Mouse (Mus musculus) natural killer cell, adult 2 months (primary cell): ENCODE data around the gene Jdp2.
"Not testable (repeated sequence)": the region's sequence is repeated elsewhere in the genome, so short reads cannot be mapped to it uniquely, and the experiment has no call there.

ENCODE experiments used
- DNase-seq, 2 experiments: peaks; one replicate each; pipeline ENCODE4 v3.0.0; 2022; ENCODE audit warnings: low spot score in 2 of 2

Gene Jdp2

DNA sequence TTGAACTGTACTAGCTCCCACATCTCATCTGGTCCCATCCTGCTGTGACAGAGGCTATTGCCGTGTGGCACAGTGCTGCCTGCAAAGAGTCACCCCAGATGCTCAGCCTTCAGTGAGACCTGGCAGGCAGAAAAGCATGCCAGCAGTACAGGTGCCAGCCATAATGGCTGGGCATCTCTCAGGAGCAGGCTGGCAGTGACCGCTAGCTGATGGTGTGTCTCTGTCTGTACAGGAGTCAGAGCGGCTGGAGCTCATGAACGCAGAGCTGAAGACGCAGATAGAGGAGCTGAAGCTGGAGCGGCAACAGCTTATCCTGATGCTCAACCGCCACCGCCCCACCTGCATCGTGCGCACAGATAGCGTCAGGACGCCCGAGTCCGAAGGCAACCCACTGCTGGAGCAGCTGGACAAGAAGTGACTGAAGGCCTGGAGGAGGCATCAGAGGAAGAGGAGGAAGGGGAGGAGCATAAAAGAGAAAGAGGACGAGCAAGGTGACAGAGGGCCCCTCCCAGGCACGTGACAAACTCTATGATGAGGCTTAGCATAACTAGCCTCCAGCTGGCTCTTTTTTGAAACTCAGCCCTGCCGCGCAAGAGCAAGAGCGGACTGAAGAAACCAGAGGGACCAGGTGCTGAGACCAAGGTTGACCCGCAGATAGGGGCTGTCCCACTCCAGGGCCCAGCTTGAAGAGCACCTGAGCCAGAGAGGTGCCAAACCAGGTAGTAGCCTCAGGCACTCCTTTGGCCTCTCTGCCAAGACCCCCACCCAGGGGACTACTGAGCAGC, 39.9 kb downstream of the Jdp2 start:
- DNase-seq = no peak

DNA sequence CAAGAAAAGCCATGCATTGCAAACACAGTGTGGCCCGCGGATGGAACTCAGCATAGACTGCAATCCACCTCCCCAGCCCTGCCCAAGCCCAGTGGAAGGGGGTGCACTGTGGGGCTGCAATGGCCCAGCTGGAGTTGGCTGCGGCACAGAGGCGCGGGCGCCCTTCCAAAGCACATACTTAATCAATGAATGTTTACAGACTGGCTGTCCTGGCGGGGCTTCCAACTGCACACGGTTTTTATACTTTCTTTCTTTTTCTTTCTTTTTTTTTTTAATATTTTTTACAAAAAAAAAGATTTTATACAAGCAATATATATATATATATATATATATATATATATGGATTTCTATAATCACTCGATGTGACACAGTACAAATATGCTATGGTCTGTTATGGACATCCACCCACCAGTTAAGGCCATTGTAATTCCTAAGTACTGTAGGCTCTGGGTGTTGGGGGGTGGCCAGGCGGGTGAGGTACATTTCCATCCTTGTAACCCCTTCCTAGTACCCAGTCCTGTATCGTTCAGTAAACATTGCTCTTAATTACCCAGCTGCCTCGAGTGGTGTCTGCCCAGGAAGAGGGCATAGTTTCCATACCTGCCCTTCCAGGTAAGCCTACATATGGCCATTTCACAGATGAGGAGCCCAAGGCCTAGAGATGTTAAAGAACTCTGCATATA, 40.6 kb downstream of the Jdp2 start:
- no peak for DNase-seq

DNA sequence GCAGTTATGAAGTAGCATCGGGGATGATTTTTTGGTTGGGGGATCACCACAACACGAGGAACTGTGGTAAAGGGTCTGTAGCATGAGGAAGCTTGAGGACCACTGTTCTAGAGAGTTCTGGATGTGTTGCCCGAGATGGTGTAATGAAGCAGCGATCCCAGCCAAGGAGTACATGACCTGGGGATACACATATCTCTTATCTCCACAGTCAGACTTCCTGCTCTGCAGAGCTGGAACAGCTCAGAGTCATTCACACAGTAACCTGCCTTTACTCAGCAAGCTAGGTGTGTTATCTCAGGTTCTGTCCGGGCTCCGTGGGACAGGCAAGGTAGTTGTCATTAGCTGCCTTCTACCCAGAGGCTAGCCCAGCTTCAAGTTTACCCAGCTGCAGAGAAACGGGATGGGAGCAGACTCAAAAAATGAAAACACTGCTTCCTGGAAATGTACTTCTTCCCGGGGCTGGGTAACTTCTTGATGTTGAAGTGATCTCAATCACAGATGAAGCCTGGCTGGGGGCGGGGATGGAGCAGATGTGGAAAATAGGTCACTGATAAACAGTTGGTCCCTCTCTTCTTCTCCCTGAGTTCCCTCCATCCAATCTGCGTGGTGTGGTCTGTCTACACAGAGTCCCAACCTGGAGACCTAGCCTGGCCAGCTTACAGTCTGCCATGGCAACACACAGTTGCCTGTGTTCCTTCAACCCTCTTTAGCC, 42.2 kb downstream of the Jdp2 start:
- no peak for DNase-seq

DNA sequence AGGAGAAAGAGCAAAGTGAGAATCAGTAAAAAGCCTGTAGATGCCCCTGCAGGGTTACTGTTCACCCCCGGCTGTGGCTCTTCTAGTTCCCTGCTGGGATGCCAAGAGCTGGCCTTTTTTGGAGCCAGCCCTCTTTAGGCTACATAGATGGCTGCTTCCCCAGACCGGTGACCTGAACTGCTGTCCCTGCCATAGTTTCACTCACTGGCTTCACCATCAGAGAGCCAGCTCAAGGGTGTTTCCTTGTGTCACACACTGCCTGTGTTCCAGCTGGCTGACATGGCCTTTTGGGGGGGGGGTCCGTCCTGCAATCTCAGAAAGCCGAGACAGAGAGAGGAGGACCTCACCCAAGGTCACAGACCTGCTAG, 42.7 kb downstream of the Jdp2 start:
- no peak for DNase-seq

DNA sequence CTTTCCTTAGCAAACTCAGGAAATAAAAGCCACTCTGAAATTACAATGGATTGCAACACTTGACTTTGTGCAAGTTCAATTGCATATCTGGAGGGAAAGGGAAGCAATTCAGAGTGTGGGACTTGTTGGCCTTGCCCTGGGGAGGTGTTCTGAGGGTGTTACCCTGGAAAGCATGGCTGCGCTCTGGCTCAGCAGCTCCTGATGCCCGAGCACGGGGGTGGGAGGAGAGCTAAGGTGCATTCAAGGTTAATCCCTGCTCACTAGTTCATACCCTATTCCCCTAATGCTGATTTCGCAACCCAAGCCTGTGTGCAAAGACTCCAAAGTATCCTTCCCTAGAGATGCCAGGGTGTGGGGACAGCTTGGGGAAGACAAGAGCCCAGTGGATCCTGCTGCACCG, 44.9 kb downstream of the Jdp2 start:
- DNase-seq = no peak

DNA sequence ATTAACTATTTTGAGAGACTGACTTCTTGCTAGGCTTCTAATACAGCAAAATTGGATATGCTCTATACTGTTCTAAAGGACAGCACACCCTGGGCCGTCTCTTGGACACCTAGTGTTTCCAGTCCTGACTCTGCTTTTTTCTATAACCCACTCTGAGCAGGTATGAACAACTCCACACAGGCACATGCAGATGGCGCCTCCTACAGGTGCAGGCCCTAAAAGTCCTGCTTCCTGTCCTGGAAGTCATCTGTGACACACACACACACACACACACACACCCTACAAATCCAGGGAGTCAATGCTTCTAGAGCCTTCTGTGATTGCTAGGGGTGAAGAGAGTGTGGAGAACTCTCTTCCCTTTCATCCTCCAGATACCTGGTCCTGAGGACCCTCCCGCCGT, 46.8 kb downstream of the Jdp2 start:
- peak; percentile 27 to 43 for DNase-seq

DNA sequence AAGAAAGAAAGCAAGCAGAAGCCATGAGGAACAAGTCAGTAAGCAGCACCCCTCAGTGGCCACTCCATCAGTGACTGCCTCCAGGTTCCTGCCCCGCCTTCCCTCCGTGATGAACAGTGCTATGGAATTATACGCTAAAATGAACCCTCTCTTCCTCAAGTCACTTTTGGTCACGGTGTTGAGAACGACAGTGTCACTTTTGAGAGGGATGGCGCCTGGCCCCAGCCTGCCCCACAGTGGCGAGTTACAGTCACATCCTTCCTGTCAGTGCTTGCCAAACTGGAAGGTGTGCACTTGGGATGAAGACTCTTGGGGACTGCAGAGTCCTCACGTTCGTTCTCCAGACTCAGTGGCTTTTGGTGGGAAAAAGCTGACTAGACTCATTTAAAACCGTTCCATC, 48.5 kb downstream of the Jdp2 start:
- DNase-seq = peak in 1 of 2 experiments; percentile 14

DNA sequence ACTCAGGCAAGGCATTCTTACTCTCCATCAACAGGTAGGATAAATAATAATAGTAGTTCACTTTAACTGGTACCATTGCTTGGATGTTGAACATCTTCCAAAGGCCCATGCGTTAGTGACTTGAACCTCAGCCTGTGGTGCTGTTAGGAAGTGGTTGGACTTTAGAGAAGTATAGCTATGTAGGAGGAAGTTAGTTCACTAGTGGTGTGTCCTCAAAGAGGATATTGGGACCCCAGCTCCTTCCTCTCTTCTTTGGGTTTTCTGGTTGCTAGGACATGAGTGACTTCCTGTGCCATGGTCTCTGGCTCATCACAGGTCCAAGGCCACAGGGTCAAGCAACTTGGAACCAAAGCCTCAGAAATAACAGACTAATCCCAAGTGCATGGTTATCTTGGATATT, 49.1 kb downstream of the Jdp2 start:
- DNase-seq = no peak

DNA sequence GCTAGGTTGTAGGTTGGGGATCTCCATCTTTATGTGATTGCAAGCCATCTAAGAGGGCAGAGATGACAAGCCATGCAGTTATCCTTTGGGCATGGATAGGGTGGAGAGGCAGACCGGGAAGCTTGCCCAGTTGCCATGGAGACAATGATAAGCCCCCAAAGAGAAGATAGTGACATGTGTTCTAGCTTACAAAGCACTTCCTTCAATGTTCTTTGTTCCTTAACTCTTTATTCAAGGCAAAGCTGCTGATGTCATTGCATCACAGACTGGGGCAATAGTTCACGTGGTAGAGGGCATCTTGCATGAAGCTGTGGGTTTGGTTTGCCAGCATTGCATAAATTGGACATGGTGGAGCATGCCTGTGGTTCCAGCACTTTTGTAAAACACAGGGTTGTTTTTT, 60.5 kb downstream of the Jdp2 start:
- DNase-seq = no peak

DNA sequence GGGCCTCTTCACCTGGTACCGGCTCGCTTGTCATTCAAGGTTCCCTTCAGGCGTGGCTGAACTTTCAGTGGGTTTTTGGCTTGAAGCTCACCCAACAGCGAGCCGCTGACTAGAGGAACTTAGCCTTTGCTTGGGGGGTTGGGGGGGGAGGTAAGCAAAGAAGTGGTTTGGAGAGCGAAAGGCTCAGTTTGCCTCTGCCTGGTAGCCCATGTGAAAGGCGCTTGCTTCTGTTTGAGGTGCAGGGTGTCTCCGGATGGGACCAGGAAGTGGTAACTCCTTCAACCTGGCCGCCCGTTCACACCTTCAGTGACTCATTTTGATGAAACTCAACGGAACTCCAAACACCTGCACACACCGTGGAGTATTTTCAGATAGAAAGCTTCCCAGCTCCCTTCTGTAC, 62.0 kb downstream of the Jdp2 start:
- DNase-seq = peak; percentile 51 to 58

DNA sequence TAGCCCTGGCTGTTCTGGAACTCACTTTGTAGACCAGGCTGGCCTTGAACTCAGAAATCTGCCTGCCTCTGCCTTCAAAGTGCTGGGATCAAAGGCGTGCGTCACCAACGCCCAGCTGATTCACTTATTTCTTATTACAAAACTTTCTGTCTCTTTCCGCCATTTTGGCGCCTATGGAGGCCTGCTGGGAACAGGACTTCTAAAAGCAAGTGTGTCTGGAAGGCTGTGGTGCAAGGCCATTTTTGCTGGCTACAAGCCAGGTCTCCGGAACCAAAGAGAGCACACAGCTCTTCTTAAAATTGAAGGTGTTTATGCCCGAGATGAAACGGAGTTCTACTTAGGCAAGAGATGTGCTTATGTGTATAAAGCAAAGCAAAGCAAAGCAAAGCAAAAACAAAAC, 63.4 kb downstream of the Jdp2 start:
- not testable (repeated sequence) for DNase-seq

DNA sequence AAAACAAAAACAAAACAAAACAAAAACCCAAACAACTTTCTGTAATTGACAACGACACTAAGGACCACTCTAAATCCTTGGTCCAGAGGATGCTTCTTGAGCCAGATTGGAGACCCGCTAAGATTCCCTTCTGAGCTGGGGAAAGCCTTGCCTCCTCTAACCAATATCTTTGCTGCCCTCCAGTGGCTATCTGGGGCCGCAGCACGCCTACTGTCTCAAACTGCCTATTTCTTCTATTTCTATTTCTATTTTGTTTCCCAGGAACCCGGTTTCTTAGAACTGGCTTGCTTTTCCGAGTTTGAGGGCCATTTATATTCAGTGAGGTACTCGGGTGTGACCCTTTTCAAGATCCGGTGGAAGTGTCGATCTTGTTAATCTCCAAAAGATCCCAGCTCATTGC, 64.1 kb downstream of the Jdp2 start:
- DNase-seq = peak; percentile 49 to 63

DNA sequence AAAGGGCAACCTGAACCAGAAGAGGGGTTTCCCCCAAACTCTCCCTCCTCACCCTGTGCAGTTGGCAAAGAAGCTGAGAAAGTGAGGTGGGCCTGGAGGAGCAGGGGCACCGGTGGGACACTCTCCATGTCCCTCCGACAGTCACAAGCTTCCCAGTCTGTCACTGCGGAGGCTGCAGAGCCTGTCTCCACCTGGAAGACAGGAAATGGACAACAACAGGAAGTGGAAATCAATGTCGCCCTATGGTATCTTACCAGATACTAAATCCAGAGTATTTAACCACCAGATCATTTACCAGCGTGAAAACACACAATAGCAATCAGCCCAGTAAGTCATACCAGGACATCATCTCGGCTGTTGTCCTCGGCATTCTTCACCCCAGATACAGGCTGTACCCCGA, 67.3 kb downstream of the Jdp2 start:
- DNase-seq = no peak

DNA sequence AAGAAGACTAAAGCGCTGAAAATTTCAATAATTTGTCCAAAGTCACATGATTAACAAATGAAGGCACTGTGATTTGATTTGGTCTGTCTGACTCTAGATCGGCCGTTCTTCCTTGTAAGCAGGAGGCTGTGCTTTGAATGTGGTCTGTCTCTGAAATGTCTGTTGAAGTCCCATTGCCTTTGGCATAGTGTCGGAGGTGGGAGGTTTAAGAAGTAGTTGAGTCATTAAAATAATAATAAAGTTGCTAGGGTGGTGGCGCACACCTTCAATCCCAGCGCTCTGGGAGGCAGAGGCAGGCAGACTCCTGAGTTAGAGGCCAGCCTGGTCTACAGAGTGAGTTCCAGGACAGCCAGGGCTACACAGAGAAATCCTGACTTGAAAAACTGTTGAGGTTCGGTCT, 68.2 kb downstream of the Jdp2 start:
- no peak for DNase-seq

DNA sequence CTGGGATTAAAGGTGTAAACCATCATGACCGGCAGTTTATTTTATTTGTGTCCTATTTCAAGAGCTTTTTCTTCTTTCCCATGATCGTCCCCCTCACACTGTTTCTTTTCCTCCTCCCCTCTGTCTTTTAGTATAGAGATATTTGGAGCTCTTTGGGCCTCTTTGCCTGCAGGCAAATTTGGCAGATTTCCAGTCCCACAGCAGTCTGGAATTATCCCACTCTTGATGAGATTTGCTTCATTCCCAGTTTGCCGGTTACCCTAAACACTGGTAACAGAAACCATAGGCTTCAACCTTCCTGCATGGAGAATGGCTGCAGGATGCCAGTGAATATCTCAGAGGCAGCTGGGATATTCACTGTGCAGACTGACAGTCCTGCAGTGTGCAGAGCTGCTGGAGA, 69.9 kb downstream of the Jdp2 start:
- DNase-seq = no peak

DNA sequence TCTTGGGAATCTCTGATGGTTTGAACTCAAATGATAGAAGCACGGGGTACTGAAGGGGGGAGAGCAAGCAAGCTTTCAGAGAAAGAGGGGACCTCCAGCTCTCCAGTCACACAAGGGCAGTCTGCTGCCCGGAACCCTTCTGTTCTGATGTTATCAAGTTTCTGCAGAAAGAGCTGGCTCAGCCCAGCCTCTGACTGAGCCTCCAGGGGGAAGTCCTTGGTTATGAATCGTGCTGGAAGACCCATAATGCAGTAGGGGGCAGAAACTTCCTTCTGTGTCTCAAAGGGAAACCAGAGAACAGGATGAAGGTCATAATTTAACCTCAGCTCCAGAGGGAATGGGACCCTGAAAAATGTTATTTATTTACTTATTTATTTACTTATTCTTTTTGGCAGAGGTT, 71.3 kb downstream of the Jdp2 start:
- no peak for DNase-seq

DNA sequence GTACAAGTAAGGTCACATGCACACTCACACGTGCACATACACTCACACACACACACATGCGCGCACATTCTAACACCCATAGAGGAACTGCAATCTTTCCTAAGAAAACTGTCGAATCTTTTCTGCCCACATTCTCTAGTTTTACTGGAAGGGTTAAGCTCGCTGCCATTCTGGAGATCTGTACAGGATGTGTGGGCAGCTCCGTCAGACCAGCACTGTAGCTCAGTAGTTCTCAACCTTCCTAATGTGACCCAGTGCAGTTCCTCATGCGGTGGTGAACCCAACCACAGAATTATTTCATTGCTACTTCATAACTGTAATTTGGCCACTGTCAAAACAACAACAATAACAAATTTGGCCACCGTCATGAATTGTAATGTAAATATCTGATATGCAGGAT, 75.1 kb downstream of the Jdp2 start:
- DNase-seq = no peak

DNA sequence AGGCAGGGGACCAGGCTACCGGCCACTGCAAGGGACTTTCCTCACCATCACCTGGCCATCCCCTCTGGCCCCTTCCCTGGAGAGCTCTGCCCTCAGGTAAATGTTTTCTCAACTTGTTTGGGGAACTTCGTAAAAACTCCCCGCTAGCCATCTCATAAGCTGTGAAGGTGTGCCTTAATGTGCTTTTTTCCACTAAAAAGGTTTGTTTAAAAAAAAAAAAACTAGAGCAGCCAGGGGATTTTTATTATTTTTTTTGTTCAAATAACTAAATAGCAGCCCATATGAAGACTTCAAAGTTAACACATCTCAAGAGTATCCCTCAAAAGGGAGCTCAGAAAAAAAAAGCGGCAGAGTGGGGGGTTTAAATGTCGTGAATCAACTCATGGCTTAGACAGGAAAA, 80.3 kb downstream of the Jdp2 start:
- no peak for DNase-seq

DNA sequence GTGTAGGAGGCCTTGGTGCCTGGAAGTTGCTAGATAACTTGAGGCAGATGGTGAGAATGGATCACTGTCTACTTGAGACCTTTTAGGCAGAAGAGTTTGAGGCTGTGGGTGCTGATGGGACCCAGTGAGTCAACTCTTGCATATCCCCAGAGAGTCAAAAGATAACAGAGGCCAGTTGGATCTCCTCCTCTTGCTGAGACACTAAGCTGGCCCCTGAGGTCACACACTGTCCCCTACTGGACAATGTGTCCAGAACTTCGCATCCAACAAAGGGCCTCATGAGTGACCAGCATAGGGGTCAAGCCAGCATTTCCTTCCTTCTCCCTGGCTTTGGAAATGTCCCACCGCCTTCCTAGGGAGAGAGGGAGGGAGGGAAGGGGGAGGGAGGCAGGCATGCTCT, 81.0 kb downstream of the Jdp2 start:
- DNase-seq = no peak

DNA sequence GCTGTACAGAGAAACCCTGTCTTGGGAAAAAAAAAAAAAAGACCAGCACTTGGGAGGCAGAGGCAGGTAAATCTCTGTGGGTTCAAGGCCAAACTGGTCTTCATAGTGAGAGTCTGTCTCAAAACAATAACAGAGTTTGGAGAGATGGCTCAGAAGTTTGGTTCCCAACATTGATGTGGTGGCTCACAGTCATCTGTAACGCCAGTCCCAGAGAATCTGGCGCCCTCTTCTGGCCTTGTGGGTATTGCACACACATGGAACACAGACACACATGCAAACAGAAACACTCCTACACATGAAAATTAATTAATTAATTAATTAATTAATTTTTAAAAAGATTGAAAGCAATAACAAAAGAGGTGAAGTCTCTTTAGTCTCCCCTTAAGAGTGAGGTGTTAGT, 83.5 kb downstream of the Jdp2 start:
- DNase-seq = peak in 1 of 2 experiments; percentile 32

DNA sequence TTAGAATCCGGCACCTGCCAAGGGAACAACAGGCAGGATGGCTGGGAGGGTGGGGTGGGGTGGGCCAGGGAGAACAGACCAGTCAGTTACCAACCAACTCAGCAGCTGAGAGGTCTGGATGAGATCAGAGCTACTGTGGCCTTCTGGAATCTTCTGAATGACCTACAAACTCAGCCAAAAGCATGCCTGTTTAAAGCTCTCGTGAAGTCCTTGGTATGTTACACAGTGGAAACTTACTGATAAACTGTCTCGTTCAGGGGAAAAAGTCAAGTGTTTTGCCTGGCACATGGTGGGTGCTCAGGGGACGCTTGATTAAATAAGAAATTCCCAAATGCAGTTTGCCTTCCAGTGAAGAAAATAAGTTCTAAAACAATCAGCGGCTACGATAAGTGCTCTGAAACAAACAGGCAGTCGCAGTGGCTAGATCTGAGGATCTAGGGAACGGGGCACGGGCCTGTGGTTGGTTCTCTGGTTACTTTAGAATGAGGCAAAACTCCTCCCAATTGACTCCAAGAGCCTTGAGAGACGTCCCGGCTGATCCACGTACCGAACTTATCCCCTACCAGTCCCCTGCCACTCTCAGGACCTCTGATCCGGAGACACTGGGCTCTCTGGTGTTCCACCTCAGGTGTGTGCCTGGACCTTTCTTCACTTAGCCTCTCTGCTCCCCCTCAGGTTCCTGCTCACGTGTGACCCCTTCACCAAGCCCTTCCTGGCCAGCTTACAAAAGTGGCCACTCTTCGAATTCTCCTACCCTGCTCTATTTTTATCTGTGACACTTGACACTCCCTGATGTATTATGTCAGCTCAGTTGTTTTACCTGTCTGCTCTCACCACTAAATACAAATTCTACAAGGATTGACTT, 85.8 kb downstream of the Jdp2 start:
- no peak for DNase-seq
